Mouse (Mus musculus) lung, postnatal 0 days (tissue): ENCODE results near the gene Parp14.

Source experiments
- CTCF ChIP-seq: IDR thresholded peaks from 2 replicates; pipeline ENCODE4 v1.5.1; 2016; ENCODE audit warnings: antibody characterized with exemption, mild to moderate bottlenecking
- EP300 ChIP-seq: IDR thresholded peaks from 2 replicates; pipeline ENCODE4 v1.6.1; 2016; ENCODE audit warnings: antibody characterized with exemption, mild to moderate bottlenecking, control low read depth

- no peak for TF ChIP-seq CTCF
- TF ChIP-seq EP300, result no peak
Observed at GRCm38 (mm10) chr16:35808838-35809237, 62.5 kb downstream of the Parp14 start.
